Mouse (Mus musculus) neural tube, embryonic 10.5 days (tissue): ENCODE results near the gene Rcan2.
A peak's percentile ranks its signal among the peaks of the same experiment; 100 is the strongest.

ENCODE experiments used
- DNase-seq: peaks from one replicate; pipeline ENCODE4 v3.0.0-alpha.2; 2017; ENCODE audit warnings: low spot score; ENCODE audit errors: extremely low spot score

Rcan2 gene

DNA sequence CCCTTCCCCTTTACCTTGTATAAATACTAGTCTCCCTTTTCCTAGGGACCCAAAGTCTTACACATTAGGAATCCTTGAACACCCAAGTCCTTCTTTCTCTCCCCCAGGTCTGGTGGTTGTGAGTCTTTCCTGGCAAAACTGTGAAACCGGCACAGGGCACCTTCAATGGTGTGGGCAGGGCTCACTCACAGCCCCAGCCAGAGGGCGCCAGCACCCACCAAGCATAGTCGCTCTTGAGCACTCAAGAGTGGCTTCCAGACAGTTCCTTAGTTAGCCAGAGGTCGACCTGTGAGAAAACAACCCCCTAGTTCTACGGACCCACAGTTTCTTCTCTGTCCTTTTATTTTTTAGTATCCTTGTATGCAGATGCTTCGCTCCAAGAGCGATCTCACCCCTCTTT, at the start of gene Rcan2:
Rcan2 (plus strand) TSS at position 275 of the 400 bp plus-strand sequence.
- peak; percentile 37 for DNase-seq

DNA sequence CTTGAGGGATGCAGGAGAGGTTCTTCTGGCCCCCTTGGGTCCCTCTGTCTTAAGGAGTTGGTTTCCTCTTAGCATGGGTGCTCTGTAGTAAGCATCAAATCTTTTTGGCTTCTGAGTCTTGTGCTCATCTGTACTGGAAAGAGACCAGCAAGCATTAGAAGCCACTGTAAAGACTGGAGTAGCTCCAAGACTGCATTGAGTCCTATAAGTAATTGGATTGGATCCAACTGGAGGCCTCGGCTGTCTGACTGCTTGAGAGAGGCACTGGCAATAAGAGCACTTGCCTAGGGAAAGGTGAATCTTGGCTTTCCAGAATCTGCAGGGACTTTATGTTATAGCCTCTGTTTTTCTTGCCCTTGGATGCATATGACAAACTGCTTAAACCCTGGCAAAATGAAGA, 48.3 kb upstream of the Rcan2 start:
- no peak for DNase-seq

DNA sequence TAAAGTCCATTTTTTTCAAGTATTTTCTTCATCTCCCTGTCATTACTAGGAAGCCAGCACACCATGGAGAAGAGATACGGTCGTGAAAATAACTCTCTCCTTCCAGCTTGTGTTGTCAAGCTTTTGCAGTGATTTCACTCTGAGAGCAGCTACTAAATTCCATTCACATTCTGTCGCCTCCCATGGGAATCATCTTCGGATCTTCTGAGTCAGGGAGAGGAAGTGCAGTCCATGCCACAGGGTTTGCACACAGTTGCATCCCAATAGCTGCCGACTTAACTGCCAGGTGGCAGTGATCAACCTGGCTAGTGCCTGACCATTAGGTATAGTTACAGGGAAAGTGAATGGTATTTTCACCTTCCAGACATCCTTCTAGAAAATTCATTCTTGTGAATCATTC, 46.5 kb upstream of the Rcan2 start:
- DNase-seq, result no peak

DNA sequence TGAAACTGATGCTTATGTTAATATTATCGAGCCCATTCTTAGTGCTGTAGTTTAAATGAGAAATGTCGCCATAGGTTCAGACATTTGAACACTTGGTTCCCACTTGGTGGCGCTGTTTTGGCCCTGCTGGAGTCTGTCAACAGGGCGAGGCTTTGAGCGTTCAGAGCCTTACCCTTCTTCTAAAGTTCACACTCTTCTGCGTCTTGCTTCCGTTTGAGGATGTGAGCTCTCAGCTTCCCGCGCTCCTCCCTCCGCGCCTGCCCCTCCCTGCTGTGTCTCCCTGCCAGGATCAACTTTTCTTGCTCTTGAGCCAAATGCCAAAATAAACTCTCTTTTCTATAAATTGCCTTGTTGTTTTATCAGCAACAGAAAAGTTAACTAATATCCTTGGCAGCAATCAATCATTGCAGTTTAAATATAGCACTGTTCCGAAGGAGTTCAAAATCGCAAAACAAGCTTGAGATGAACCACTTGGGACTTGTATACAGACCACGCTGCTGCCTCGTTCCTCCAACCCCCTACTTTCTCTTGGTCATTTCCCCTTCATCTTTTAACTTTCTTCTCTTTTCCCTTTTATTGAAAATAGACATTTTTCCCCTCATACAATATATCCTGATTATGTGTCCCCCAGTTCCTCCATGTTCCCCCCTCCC, 42.4 kb upstream of the Rcan2 start:
- no peak for DNase-seq

DNA sequence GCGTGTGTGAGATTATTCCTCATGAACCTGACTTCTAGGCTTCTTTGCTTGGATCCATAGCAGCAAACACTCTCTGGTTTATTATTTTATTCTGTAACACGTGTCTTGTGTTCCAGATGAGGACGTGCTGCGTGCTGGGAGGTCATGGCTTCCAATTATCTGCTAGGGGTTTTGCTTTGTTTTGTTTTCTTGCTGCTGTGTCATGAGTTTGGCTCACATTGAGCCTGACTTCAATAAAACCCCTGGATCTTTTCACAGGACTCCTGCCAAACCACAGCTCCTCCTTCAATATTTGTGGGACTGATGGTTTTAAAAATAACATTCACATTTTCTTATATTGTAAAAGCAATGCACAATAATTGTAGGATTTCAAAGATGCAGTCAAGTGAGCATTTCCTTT, 16.6 kb upstream of the Rcan2 start:
- no peak for DNase-seq

DNA sequence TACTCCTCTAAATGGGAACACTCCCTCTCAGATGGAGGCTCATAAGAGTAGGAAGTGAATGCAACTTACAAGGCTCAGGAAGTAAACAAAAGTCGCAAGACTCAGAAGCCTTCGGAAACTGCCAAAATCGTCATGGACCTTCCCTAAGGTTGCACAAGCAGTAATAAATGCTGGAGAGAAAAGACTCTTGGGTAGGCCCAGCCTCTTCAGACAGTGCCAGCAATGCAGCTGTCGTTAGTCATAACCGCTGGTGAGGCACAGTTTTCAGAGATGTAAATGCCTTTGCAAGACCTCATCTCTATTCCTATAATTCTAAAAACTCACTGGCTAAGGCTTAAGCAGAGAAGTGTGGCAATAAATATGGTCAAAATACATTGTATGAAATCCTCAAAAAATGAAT, 12.9 kb upstream of the Rcan2 start:
- DNase-seq, result no peak

DNA sequence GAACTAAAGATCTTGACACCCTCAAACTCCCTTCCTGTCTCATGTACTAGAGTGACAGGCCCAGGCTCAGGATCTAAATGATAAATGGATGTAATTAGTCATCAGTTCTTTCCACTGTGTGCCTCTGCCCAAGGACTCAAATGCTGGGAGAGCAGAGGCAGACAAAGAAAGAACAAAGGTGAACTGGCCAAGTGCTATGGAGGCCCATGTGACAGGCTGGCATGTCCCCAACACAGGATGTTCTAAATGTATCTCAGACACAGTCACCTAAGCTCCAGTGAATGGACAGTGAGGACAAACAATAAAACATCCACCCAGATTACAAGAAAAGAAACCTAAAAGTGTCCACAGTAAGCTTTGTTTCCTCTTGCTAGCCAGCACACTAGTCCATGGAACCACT, 11.8 kb upstream of the Rcan2 start:
- no peak for DNase-seq

DNA sequence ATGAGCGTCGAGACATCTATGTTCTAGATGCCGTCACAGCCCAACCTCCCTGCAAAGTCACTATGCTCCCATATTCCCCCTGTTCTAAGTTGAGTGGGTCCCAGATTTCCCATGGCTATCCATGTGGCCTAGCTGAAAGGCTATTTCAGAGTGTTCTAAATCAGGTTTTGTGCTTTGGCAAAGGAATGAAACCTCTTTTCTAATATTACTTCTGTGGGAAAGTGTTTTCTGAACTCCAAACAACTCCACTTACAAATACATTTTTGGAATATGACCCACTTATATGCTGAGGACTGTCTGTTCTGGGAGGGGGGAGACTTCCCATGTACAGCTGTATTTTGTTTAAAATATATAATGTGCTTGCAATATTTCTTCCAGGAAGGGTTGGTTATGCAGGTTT, 9.4 kb upstream of the Rcan2 start:
- no peak for DNase-seq

DNA sequence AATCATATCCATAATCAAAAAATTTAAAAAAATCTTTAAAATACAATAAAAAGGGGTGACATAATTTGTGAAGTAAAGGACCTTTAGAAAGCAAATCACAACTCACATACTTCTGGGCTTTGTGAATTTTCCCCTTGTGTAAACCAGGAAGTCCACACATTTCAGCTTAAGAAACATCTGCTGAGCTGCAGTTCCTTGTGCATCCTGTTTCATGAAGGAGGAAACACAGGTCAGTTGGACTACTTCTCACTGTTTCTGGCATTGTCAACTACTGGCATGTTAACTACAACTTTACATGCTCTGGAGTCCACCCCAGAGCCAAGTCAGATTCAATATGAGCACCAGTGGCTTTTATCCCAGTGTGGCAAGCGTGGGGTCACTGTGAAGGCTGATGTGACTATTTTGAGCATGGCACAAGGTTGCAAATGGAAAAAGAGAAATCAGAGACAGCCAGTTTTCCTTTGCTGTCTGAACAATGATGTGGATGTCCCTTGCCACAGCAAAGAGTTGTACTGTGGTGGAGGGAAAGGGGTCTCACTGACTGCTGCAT, 6.3 kb upstream of the Rcan2 start:
- DNase-seq, result no peak

DNA sequence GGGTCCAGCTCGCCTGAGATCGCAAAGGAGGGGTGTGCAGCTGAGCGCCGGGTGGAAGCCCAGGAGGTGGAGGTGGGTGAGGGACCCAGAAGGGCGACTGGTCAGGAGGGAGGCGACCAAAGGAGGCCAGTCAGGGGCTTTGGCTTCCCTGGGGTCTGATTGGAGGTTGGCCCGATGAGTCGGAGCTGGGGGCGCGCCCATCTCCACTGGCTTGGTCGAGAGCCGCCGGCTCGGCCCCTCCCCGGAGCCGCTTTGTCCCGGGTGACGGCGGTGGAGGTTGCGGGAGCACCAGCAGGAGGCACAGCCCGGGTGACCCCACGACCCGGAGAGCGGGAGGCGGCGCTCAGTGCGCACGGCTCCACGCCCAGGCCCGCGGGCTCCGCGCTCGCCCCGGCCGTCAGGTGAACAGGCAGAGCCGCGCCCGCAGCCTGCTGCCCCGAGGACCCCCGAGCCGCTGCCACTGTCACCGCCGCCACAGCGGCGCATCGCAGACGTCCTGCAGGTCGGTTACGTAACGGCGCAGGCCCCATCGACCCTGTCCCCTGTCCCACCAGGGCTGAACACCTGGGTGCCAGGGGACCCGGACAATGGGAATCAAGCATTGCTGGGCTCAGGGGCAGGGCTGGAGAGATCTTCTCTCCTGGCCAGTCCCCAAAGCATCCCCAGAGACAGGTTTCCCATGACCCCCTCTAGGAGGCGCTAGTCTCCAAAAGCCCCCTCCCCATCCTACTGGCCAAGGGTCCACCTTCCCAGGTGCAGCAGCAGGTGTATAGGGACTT, 633 bp downstream of the Rcan2 start:
- peak; percentile 70 for DNase-seq

DNA sequence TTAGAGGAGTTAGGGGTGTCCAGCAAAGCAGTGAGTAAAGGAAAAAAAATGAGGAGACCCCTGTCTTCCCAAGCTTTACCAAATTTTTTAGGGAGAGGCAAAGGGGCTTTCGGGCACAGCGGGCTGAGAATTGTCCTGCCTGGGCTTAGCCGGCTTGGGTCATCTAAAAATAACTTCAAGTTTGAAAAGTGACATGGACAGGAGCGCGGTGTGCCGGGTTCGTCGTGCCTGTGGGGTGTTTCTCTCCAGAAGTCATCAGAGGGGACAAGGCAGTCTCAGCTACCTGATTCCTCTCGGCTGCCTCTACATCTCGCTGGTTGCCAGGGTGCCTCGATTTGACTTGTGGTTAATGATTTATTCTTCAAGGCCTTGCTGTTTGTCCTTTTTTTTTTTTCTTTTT, 1.3 kb downstream of the Rcan2 start:
- no peak for DNase-seq

DNA sequence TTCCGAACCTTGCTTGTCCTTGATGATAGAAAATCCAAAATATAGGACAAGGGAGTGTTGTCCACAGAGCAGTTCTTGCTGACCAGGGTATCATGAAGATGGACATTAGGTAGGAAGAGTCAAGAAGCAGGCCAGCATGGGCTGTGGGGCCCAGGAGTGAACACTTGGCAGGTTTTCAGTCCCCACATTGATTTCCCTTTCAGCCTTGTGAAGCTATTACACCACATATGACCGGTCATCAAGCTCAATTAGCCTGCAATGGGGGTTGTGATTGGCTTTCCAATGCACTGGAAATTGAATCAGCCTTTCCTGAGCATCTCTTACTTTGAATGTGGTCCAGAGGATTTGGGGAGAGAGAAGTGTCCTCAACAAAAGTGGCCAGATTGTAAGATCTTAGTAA, 2.0 kb downstream of the Rcan2 start:
- no peak for DNase-seq

DNA sequence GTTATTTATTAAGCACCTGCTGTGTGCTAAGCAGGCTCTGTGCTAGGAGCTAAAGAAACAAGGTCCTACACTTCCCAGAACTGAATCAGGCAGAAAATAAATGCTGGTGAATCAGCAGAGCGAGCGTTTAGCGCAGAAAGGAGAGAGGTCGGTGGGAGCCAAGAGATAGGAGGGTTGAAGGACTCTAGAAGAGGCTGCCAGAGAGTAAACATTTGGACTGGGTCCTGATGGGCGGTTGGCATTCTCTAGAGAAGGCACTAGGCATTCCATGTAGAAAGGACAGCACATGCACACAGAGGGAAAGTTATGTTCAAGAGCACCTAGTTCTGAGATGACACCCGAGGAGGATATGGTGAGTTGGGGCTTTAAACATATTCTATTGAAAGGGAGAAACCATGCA, 2.6 kb downstream of the Rcan2 start:
- DNase-seq, result no peak

DNA sequence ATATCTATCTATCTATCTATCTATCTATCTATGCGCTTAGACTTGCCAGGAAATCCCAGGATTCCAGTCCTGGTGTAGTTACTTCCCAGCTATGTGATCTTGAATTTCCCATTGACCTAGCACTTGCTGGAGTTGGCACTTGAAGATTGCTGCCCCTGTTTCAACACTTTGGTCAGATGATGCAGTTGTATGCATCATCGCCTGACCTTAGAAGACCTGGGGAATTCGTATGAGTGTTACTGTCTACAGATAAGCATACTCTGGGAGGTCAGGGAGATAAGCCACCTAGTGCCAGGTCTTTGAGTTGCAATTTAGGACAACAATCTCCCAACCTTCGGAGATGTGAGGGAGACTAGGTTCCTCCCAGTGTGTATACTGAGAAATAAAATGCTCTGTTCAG, 5.7 kb downstream of the Rcan2 start:
- DNase-seq, result no peak

DNA sequence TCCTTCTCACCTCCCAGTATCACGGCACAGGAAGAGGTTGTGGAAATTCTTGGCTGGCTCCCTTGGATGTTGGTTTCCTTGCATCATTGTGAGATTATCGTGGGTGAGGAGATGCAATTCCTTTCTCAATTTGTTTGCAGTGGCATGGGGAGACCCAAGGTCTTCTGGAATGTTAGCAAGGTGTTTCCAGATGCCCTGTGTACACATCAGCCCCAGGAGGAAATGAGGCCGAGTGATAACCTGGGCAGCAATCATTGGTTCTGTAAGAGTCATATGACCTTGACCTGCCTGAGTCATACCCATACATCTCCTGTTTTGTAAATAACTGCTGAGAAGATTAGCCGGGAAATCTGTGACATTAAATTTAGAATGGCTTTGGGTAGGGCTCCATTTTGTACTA, 10.3 kb downstream of the Rcan2 start:
- no peak for DNase-seq

DNA sequence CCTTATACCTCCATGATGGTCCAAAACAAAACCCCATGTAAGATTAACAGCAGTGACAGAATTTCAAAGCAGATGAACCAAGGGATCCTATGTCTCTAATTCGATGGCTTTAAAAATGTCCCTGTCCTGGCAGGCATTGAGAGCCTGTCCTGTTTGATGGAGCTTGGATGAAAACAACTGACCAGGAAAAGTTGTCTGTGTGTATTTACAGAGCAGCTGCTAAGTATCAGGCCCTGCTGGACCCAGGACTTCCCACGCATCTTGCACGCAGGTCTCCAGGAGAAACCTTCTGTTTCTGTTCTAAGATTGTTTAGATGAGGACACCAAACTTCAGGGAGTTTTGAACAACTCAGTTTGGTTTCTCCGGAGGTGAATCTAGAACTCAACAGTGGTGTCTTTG, 14.2 kb downstream of the Rcan2 start:
- DNase-seq, result no peak

DNA sequence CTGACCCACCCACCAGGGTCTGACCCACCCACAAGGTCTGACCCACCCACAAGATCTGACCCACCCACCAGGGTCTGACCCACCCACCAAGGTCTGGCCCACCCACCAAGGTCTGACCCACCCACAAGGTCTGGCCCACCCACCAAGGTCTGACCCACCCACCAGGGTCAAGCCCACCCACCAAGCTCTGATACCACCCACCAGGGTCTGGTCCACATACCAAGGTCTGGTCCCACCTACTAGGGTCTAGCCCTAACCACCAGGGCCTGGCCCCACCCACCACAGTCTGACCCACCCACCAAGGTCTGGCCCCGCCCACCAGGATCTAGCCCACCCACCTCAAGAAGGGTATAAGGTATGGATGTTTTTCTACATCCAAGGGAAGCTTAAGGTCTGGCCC, 15.3 kb downstream of the Rcan2 start:
- no peak for DNase-seq

DNA sequence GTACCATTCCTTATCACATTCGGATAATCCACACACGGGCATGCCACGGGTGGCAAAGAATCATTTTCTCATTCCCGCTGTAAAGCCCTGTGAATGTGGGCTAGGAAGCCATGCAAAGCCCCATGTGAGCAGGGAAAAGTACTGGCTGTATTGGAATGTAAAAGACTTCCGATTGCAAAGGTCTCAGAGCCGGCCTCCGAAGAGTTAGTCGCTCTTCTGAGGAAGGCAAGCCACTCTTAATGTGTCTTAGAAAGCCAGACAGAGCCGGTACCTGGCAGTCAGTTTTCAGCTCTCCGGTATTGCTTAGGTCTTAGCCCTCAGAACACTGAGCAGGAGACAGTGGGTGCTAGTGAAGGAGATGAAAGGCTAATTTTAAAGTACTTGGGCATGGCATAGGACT, 16.0 kb downstream of the Rcan2 start:
- no peak for DNase-seq

DNA sequence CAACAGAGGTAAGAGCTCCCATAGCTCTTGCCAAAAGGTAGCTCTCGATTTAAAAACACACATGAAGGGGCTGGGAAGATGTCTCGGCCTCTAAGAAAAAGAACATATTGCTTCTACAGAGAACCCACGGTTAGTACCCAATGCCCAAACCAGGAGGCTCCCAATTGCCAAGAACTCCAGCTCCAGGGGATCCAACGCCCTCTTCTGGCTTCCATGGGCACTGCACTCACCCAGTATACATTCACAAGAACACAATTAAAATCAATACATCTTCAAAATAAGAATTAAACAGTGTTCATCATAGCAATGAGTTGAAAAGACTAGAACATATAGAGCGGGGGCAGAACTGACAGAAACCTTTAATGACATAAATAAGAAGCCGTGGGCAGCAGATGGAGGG, 17.2 kb downstream of the Rcan2 start:
- DNase-seq, result no peak

DNA sequence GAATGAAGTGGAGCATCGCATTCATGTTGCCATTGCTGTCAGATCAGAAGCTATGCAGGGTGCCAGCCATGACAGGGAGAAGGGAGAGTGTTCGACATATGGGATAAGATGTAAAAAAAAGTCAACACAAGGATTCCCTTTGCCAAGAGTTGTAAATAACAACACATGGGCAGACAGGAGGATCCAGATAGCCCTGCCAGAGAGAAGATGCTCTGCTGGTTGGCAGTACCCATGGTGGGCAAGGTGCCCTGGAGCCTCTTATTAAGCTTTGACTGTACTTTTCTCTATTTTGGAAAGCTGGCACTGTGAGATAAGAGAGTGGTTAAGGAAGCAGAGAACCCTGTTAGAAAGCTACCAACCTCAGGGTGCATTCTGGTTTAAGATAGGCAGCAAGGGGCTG, 19.8 kb downstream of the Rcan2 start:
- no peak for DNase-seq

DNA sequence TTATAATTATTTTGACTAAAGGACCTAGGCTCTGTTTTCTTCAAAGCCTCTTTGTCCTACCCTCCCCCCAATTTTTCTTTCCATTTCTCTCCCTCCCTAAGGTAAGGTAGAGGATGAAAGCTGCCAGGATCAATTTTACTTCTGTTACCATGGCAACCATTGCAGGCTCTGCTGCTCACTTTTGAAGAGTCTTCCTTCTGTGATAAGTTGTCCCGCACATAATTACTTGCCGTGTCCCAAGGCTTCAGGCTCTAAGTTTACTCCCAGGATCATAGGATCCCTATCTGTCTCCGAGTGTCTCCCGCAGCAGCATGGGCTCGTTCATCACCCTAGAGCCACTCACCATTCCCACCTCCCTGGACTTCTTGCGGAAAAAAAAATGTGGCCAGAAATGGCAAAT, 21.1 kb downstream of the Rcan2 start:
- DNase-seq, result no peak

DNA sequence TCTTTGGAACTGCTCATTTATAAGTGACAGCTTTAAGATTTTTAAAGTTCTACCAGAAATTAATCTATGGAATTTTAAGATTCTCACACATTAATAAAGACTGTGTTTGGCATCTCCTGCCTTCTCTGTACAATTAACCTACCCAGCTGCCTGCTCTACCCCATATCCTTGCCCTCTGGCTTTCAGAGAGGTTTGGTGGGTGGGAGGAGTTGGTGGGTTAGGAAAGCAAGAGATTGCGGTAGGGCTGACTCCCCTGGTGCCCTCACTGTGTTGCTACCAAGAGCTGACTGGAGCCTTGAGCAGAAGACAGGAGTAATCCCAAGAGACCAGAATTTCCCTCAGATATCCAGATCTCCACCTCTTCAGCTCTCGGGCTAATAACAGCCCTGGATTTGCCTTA, 21.5 kb downstream of the Rcan2 start:
- no peak for DNase-seq

DNA sequence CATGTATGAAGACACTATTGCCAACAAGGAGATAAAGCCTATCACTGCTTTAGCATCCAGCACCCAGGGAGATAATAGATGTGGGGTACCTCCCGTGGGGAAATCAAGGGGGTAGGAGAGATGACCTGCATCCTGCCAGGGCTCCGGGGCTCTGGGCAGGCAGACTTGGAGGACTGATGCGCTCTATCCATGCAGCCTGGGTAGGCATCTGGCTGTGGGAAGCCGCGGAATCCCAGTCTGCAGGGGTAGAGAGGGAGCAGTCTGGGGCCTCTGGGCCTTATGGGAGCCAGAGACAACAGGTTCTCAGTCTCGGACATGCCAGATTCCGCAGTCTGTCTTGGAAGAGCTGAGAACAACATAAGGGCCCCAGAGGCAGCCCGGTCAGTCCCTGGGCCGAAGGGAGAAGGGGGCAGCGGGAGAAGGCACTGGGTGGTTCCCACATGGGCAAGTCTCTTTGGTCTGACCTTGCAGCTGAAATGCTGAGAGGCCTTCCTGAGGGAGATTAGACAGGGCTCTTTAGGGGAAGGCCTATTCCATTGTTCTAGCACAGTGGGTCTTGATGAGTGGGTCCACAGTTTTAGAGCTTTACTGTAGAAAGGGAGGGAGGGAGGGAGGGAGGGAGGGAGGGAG, 23.7 kb downstream of the Rcan2 start:
- DNase-seq, result no peak
